Mouse (Mus musculus) cerebellum, adult 9-11 months (tissue): ENCODE data around the gene Dynlt1a.
"Not testable (repeated sequence)": the region's sequence is repeated elsewhere in the genome, so short reads cannot be mapped to it uniquely, and the experiment has no call there.

Experiments used
- DNase-seq: peaks from one replicate; pipeline ENCODE4 v3.0.0; 2022

Dynlt1a gene

GRCm38 (mm10) chr17:6317339-6317985 is at the start of gene Dynlt1a:
TSS of gene Dynlt1a (minus strand) at chr17:6317500.
- peak; percentile 99 for DNase-seq

GRCm38 (mm10) chr17:6355256-6355655 is 38.0 kb upstream of the Dynlt1a start:
- not testable (repeated sequence) for DNase-seq

- DNase-seq = not testable (repeated sequence)
Measured at GRCm38 (mm10) chr17:6342606-6343294, 25.4 kb upstream of the Dynlt1a start.

GRCm38 (mm10) chr17:6328997-6329396 is 11.7 kb upstream of the Dynlt1a start:
- not testable (repeated sequence) for DNase-seq

GRCm38 (mm10) chr17:6327554-6327953 is 10.3 kb upstream of the Dynlt1a start:
- not testable (repeated sequence) for DNase-seq

- DNase-seq = not testable (repeated sequence)
Measured at GRCm38 (mm10) chr17:6325543-6325942, 8.2 kb upstream of the Dynlt1a start.

GRCm38 (mm10) chr17:6325021-6325420 is 7.7 kb upstream of the Dynlt1a start:
- DNase-seq = not testable (repeated sequence)

- not testable (repeated sequence) for DNase-seq
Measured at GRCm38 (mm10) chr17:6321778-6322101, 4.4 kb upstream of the Dynlt1a start.

- DNase-seq = not testable (repeated sequence)
Measured at GRCm38 (mm10) chr17:6321081-6321777, 3.9 kb upstream of the Dynlt1a start.

GRCm38 (mm10) chr17:6316379-6317126 is 747 bp downstream of the Dynlt1a start:
- peak; percentile 86 for DNase-seq

- DNase-seq = peak; percentile 56
Measured at GRCm38 (mm10) chr17:6315706-6316105, 1.6 kb downstream of the Dynlt1a start.

GRCm38 (mm10) chr17:6314493-6314892 is 2.8 kb downstream of the Dynlt1a start:
- not testable (repeated sequence) for DNase-seq

GRCm38 (mm10) chr17:6312755-6313154 is 4.5 kb downstream of the Dynlt1a start:
- DNase-seq = not testable (repeated sequence)

GRCm38 (mm10) chr17:6311716-6312115 is 5.6 kb downstream of the Dynlt1a start:
- not testable (repeated sequence) for DNase-seq

- peak; percentile 25 for DNase-seq
Measured at GRCm38 (mm10) chr17:6306503-6306902, 10.8 kb downstream of the Dynlt1a start.

GRCm38 (mm10) chr17:6305656-6306270 is 11.5 kb downstream of the Dynlt1a start:
- peak; percentile 1 for DNase-seq

- not testable (repeated sequence) for DNase-seq
Measured at GRCm38 (mm10) chr17:6304891-6305290, 12.4 kb downstream of the Dynlt1a start.

- DNase-seq = peak; percentile 55
Measured at GRCm38 (mm10) chr17:6300190-6300863, 17.0 kb downstream of the Dynlt1a start.

- peak; percentile 75 for DNase-seq
Measured at GRCm38 (mm10) chr17:6297060-6297795, 20.1 kb downstream of the Dynlt1a start.

- not testable (repeated sequence) for DNase-seq
Measured at GRCm38 (mm10) chr17:6293882-6294281, 23.4 kb downstream of the Dynlt1a start.

- not testable (repeated sequence) for DNase-seq
Measured at GRCm38 (mm10) chr17:6289045-6289444, 28.3 kb downstream of the Dynlt1a start.
